In genomic region chr3:26639851-26640250, GRCm38 (mm10) we compare ENCODE assay signal across 18 mouse cellular contexts. TPM values are rescaled to one million over a fixed set of nuclear protein-coding genes. Genes with fewer than 3 reads are reported as not detected.
"Had no signal": no experiment of that assay in that cellular context is flagged by ENCODE, and none has a peak within 500 bp of the region (broad histone marks: within the 10 kb centered on the region; RNA-seq: fewer than 3 reads in every experiment).

No protein-coding gene starts in this region.

- DNase-seq: kidney, adult 8-10 months; kidney, postnatal 4 days; lung, adult 2 months; lung, postnatal 36 days; right cerebral cortex, postnatal 14 days; thymus, postnatal 4 days had no signal

- H3K27ac ChIP-seq: kidney, postnatal 0 days; left cerebral cortex, adult 2 months; limb, embryonic 10.5 days; liver, embryonic 15.5 days; midbrain, embryonic 13.5 days; stomach, embryonic 15.5 days had no signal

- H3K36me3 ChIP-seq: limb, embryonic 10.5 days; liver, embryonic 15.5 days; midbrain, embryonic 13.5 days; stomach, embryonic 15.5 days had no signal

- ATAC-seq: lung, postnatal 0 days had no signal

- H3K4me3 ChIP-seq: left cerebral cortex, adult 2 months; limb, embryonic 10.5 days; liver, embryonic 15.5 days; midbrain, embryonic 13.5 days; stomach, embryonic 15.5 days had no signal

- H3K9ac ChIP-seq: liver, embryonic 15.5 days; midbrain, embryonic 13.5 days; stomach, embryonic 15.5 days had no signal

- H3K9me3 ChIP-seq: limb, embryonic 10.5 days; midbrain, embryonic 13.5 days; stomach, embryonic 15.5 days had no signal

- H3K27me3 ChIP-seq: liver, embryonic 15.5 days; midbrain, embryonic 13.5 days; stomach, embryonic 15.5 days had no signal

- H3K4me2 ChIP-seq: liver, embryonic 11.5 days; liver, embryonic 15.5 days; midbrain, embryonic 13.5 days; stomach, embryonic 15.5 days had no signal

- H3K4me1 ChIP-seq: limb, embryonic 10.5 days; liver, embryonic 15.5 days; stomach, embryonic 15.5 days had no signal

RNA-seq across cellular contexts. Expression of gene Spata16, which starts 2.4 kb away (rescaled TPM):
- polyA plus RNA-seq: kidney, postnatal 0 days; limb, embryonic 10.5 days; limb, embryonic 14.5 days; liver, embryonic 11.5 days; liver, embryonic 15.5 days; lung, adult 2 months; lung, postnatal 0 days; midbrain, embryonic 13.5 days; midbrain, postnatal 0 days; neural tube, embryonic 14.5 days; spleen, adult 2 months; stomach, embryonic 15.5 days had no signal
